Mouse (Mus musculus) limb, embryonic 12.5 days (tissue): ENCODE data around the gene Apol10a. TPM values are rescaled to one million over a fixed set of nuclear protein-coding genes. Genes with fewer than 3 reads are reported as not detected.
"Not testable (repeated sequence)": the region's sequence is repeated elsewhere in the genome, so short reads cannot be mapped to it uniquely, and the experiment has no call there.

ENCODE experiments used
- ATAC-seq: fragments of 200-750 bp; cut with Nextera tagmentation; 2 replicates; pipeline ENCODE4 v1.8.0; 2017; ENCODE audit warnings: low read depth, moderate TSS enrichment; ENCODE audit not compliant: insufficient number of reproducible peaks, insufficient read depth, low FRiP score, low TSS enrichment
- H3K27ac ChIP-seq: fragments of 300-500 bp; sonication (generic); 2 replicates; pipeline ENCODE4 v1.5.1; 2016; ENCODE audit warnings: mild to moderate bottlenecking, moderate library complexity
- H3K27me3 ChIP-seq: fragments of 300-500 bp; sonication (generic); 2 replicates; pipeline ENCODE4 v1.6.1; 2016; ENCODE audit warnings: mild to moderate bottlenecking, moderate library complexity
- H3K36me3 ChIP-seq: fragments of 300-500 bp; sonication (generic); 2 replicates; pipeline ENCODE4 v1.6.1; 2016; ENCODE audit warnings: mild to moderate bottlenecking, moderate library complexity
- H3K4me1 ChIP-seq: fragments of 300-500 bp; sonication (generic); replicated peaks from 2 replicates; pipeline ENCODE4 v1.6.1; 2016
- H3K4me2 ChIP-seq: fragments of 300-500 bp; sonication (generic); 2 replicates; pipeline ENCODE4 v1.6.1; 2016; ENCODE audit warnings: mild to moderate bottlenecking, moderate library complexity
- H3K4me3 ChIP-seq: fragments of 300-500 bp; sonication (generic); replicated peaks from 2 replicates; pipeline ENCODE4 v1.5.1; 2016; ENCODE audit warnings: mild to moderate bottlenecking
- H3K9ac ChIP-seq: fragments of 300-500 bp; sonication (generic); replicated peaks from 2 replicates; pipeline ENCODE4 v1.6.1; 2016; ENCODE audit warnings: mild to moderate bottlenecking, moderate library complexity
- H3K9me3 ChIP-seq: fragments of 300-500 bp; sonication (generic); 2 replicates; pipeline ENCODE4 v1.6.1; 2016; ENCODE audit warnings: mild to moderate bottlenecking, moderate library complexity
- WGBS: fragments of 180-500 bp; shearing (Covaris S2); methylation state at CpG from one replicate; pipeline ENCODE4 v1.1.7; 2016; 5-methylcytosine and 5-hydroxymethylcytosine counted together
- polyA plus RNA-seq: library from polyadenylated mRNA; unstranded; fragments of >200 nt; fragmentation: Nextera tagmentation; extraction: Ambion mirVana; gene quantifications from 2 replicates; pipeline ENCODE4 v1.2.1, GENCODE M21; 2016

Apol10a gene
- polyA plus RNA-seq, 1 experiment from 2014 or later = not detected

DNA sequence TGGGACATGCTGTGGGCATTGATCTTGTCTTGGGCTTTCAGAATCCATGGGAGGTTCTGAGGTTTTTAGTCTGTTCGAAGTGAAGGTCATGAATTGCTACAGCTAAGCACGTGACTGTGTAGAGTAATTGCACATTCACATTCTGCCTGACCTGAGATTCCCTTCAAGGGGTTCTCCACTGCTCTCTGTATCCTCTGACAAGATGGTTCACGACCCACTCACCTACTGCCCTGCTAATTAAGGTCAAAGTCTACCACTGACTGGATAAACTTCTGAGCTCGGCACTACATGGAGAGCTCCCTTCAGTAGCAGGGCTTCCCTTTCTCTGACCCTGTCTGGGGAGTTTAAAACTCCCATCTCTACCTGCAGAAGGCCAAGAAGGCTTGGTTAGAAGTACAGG, 43.7 kb downstream of the Apol10a start:
- H3K9me3 ChIP-seq, H3K9ac ChIP-seq, H3K4me3 ChIP-seq, H3K27ac ChIP-seq, H3K4me2 ChIP-seq, ATAC-seq, H3K36me3 ChIP-seq, H3K4me1 ChIP-seq, H3K27me3 ChIP-seq: not testable (repeated sequence)
- WGBS = 67% methylated on average over 4 of the region's 4 CpGs

GRCm38 (mm10) chr15:77523186-77523843, 46.5 kb downstream of the Apol10a start:
- H3K9ac ChIP-seq, H3K9me3 ChIP-seq, ATAC-seq, H3K4me3 ChIP-seq, H3K27me3 ChIP-seq, H3K4me2 ChIP-seq, H3K4me1 ChIP-seq, H3K36me3 ChIP-seq, H3K27ac ChIP-seq: not testable (repeated sequence)
- WGBS = 20% methylated on average over 6 of the region's 6 CpGs

GRCm38 (mm10) chr15:77533216-77533615, 56.4 kb downstream of the Apol10a start, which contains the start of gene Apol7c:
TSS of gene Apol7c (minus strand) at chr15:77533316.
- Histone ChIP-seq H3K9me3 (no peaks in the 10 kb centered on the region), H3K27ac (no peak within 1 kb of the TSS), H3K4me2 (no peak within 1 kb of the TSS), H3K4me3 (no peak within 1 kb of the TSS), H3K4me1 (no peaks in the 10 kb centered on the region), H3K36me3 (no peaks in the 10 kb centered on the region), H3K27me3 (no peaks in the 10 kb centered on the region), H3K9ac (no peak within 1 kb of the TSS)
- no peak for ATAC-seq

DNA sequence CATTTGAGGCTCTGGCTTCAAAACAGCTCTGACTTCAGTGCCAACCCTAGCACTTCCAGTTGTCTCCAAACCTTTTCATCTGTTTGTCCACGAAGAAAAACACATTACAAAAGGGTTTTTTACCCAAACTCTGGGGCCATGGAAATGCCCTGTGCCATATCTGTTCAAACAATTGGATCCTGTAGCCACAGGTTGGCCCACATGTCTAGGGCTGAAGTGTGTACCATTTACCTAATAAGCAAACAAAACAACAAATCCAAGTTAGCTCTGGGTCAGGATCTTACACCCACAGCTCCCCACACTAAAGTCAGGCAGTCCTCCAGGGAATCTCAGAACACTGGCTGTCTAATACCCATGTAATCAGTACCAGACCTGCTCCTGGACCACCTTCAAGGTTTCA, 62.4 kb downstream of the Apol10a start:
- H3K4me2 ChIP-seq, H3K9ac ChIP-seq: not testable (repeated sequence)
- WGBS = 30% methylated on average over 1 of the region's 1 CpGs

More for the DNA sequence above, 62.4 kb downstream of the Apol10a start:
- H3K4me3 ChIP-seq, H3K27me3 ChIP-seq, H3K4me1 ChIP-seq, ATAC-seq, H3K27ac ChIP-seq, H3K36me3 ChIP-seq, H3K9me3 ChIP-seq: not testable (repeated sequence)

Other genes starting within 250 kb of the Apol10a start
- gene Rbfox2, start 170.0 kb upstream of the Apol10a start, polyA plus RNA-seq = 78.4 and 79.3 TPM in 2 replicates
- not detected in 2 replicates for gene Apol7a, start 77.9 kb upstream of the Apol10a start, polyA plus RNA-seq
- gene Apol9a, start 65.9 kb upstream of the Apol10a start, polyA plus RNA-seq = not detected in 2 replicates
- not detected in 2 replicates for gene Apol7b, start 29.6 kb upstream of the Apol10a start, polyA plus RNA-seq
- not detected in 2 replicates for gene Apol11a, start 31.2 kb downstream of the Apol10a start, polyA plus RNA-seq
- gene Apol7c, start 56.3 kb downstream of the Apol10a start, polyA plus RNA-seq = not detected in 2 replicates
- gene 1700025B11Rik, start 84.8 kb downstream of the Apol10a start, polyA plus RNA-seq = not detected in 2 replicates
- not detected in 2 replicates for gene Apol10b, start 119.1 kb downstream of the Apol10a start, polyA plus RNA-seq
- gene Gm36245, start 122.2 kb downstream of the Apol10a start, polyA plus RNA-seq = not detected in 2 replicates
- not detected in 2 replicates for gene Apol11b, start 166.2 kb downstream of the Apol10a start, polyA plus RNA-seq
- 0.09 TPM in 1 of 2 replicates, not detected in the other for gene Apol7e, start 221.8 kb downstream of the Apol10a start, polyA plus RNA-seq